Mouse (Mus musculus): Measurements from ENCODE around the gene Hp1bp3. TPM values are rescaled to one million over a fixed set of nuclear protein-coding genes. Genes with fewer than 3 reads are reported as not detected.

The Hp1bp3 gene
- polyA plus RNA-seq, 1 experiment from 2014 or later, result 154 TPM

GRCm38 (mm10) chr4:138217441-138217840, 1.3 kb downstream of the Hp1bp3 start:
- Histone ChIP-seq H3K4me2 (ENCODE audit: low read length) (peak overlapping the region; percentile 63), H3K27me3 (replicated peaks; ENCODE audit: control insufficient read depth, insufficient read depth, low read length) (no peaks in the 10 kb centered on the region), H3K9ac (ENCODE audit: low read length) (peak overlapping the region; percentile 98), H3K9me3 (ENCODE audit: control insufficient read depth, low read length) (no peaks in the 10 kb centered on the region), H3K4me3 (ENCODE audit: low read depth, low read length) (peak overlapping the region; percentile 98), H3K4me1 (replicated peaks; ENCODE audit: control insufficient read depth, insufficient read depth, low read length) (peaks cover 25% of the 10 kb centered on the region), H3K27ac (ENCODE audit: low read depth) (peak overlapping the region; percentile 99), H3K36me3 (ENCODE audit: control insufficient read depth, insufficient read depth, low read length) (peaks cover 7% of the 10 kb centered on the region)
- peak; percentile 6; the same call in 1 of the 2 replicates for ATAC-seq (replicated peaks; ENCODE audit: low FRiP score, low TSS enrichment, low read depth)
- under 1% methylated on average over 35 of the region's 36 CpGs for WGBS
- DNase-seq (ENCODE audit: low spot score), result peak; percentile 68

- Histone ChIP-seq H3K4me1 (replicated peaks; ENCODE audit: control insufficient read depth, insufficient read depth, low read length) (peaks cover 25% of the 10 kb centered on the region), H3K27me3 (replicated peaks; ENCODE audit: control insufficient read depth, insufficient read depth, low read length) (no peaks in the 10 kb centered on the region), H3K36me3 (ENCODE audit: control insufficient read depth, insufficient read depth, low read length) (peaks cover 13% of the 10 kb centered on the region), H3K9ac (ENCODE audit: low read length) (peak overlapping the region; percentile 98), H3K4me2 (ENCODE audit: low read length) (peak overlapping the region; percentile 63), H3K9me3 (ENCODE audit: control insufficient read depth, low read length) (no peaks in the 10 kb centered on the region), H3K27ac (ENCODE audit: low read depth) (no peak overlapping the region), H3K4me3 (ENCODE audit: low read depth, low read length) (peak overlapping the region; percentile 98)
- ATAC-seq (replicated peaks; ENCODE audit: low FRiP score, low TSS enrichment, low read depth) (no peak), DNase-seq (ENCODE audit: low spot score) (no peak)
- 73% methylated on average over 11 of the region's 11 CpGs for WGBS
Measured at GRCm38 (mm10) chr4:138217951-138218685, 2.0 kb downstream of the Hp1bp3 start.

GRCm38 (mm10) chr4:138219331-138219730, 3.2 kb downstream of the Hp1bp3 start:
- Histone ChIP-seq H3K36me3 (ENCODE audit: control insufficient read depth, insufficient read depth, low read length) (peaks cover 25% of the 10 kb centered on the region), H3K27me3 (replicated peaks; ENCODE audit: control insufficient read depth, insufficient read depth, low read length) (no peaks in the 10 kb centered on the region), H3K4me2 (ENCODE audit: low read length) (no peak overlapping the region), H3K4me1 (replicated peaks; ENCODE audit: control insufficient read depth, insufficient read depth, low read length) (peaks cover 25% of the 10 kb centered on the region), H3K4me3 (ENCODE audit: low read depth, low read length) (no peak overlapping the region), H3K9ac (ENCODE audit: low read length) (no peak overlapping the region), H3K27ac (ENCODE audit: low read depth) (no peak overlapping the region), H3K9me3 (ENCODE audit: control insufficient read depth, low read length) (no peaks in the 10 kb centered on the region)
- ATAC-seq (replicated peaks; ENCODE audit: low FRiP score, low TSS enrichment, low read depth), result no peak
- no peak for DNase-seq (ENCODE audit: low spot score)
- WGBS, result 83% methylated on average over 5 of the region's 5 CpGs

GRCm38 (mm10) chr4:138220761-138221160, 4.7 kb downstream of the Hp1bp3 start:
- ATAC-seq (replicated peaks; ENCODE audit: low FRiP score, low TSS enrichment, low read depth) (no peak), DNase-seq (ENCODE audit: low spot score) (no peak)
- Histone ChIP-seq H3K4me3 (ENCODE audit: low read depth, low read length) (no peak overlapping the region), H3K36me3 (ENCODE audit: control insufficient read depth, insufficient read depth, low read length) (peaks cover 40% of the 10 kb centered on the region), H3K9ac (ENCODE audit: low read length) (no peak overlapping the region), H3K4me1 (replicated peaks; ENCODE audit: control insufficient read depth, insufficient read depth, low read length) (peaks cover 21% of the 10 kb centered on the region), H3K9me3 (ENCODE audit: control insufficient read depth, low read length) (no peaks in the 10 kb centered on the region), H3K4me2 (ENCODE audit: low read length) (no peak overlapping the region), H3K27me3 (replicated peaks; ENCODE audit: control insufficient read depth, insufficient read depth, low read length) (no peaks in the 10 kb centered on the region), H3K27ac (ENCODE audit: low read depth) (no peak overlapping the region)
- 76% methylated on average over 7 of the region's 7 CpGs for WGBS

GRCm38 (mm10) chr4:138221406-138221805, 5.3 kb downstream of the Hp1bp3 start:
- Histone ChIP-seq H3K9ac (ENCODE audit: low read length) (no peak overlapping the region), H3K4me2 (ENCODE audit: low read length) (no peak overlapping the region), H3K27ac (ENCODE audit: low read depth) (no peak overlapping the region), H3K36me3 (ENCODE audit: control insufficient read depth, insufficient read depth, low read length) (peaks cover 46% of the 10 kb centered on the region), H3K4me3 (ENCODE audit: low read depth, low read length) (no peak overlapping the region), H3K27me3 (replicated peaks; ENCODE audit: control insufficient read depth, insufficient read depth, low read length) (no peaks in the 10 kb centered on the region), H3K4me1 (replicated peaks; ENCODE audit: control insufficient read depth, insufficient read depth, low read length) (peaks cover 18% of the 10 kb centered on the region), H3K9me3 (ENCODE audit: control insufficient read depth, low read length) (no peaks in the 10 kb centered on the region)
- DNase-seq (ENCODE audit: low spot score) (no peak), ATAC-seq (replicated peaks; ENCODE audit: low FRiP score, low TSS enrichment, low read depth) (no peak)
- WGBS, result 82% methylated on average over 5 of the region's 5 CpGs

- H3K27me3 ChIP-seq (replicated peaks; ENCODE audit: control insufficient read depth, insufficient read depth, low read length), result no peaks in the 10 kb centered on the region
- WGBS, result 91% methylated on average over 5 of the region's 5 CpGs
- H3K9ac ChIP-seq (ENCODE audit: low read length), result no peak overlapping the region
- H3K9me3 ChIP-seq (ENCODE audit: control insufficient read depth, low read length), result no peaks in the 10 kb centered on the region
- no peak for ATAC-seq (replicated peaks; ENCODE audit: low FRiP score, low TSS enrichment, low read depth)
- peaks cover 56% of the 10 kb centered on the region for H3K36me3 ChIP-seq (ENCODE audit: control insufficient read depth, insufficient read depth, low read length)
- H3K4me2 ChIP-seq (ENCODE audit: low read length), result no peak overlapping the region
- H3K4me3 ChIP-seq (ENCODE audit: low read depth, low read length), result no peak overlapping the region
- no peak for DNase-seq (ENCODE audit: low spot score)
- H3K27ac ChIP-seq (ENCODE audit: low read depth), result no peak overlapping the region
- peaks cover 18% of the 10 kb centered on the region for H3K4me1 ChIP-seq (replicated peaks; ENCODE audit: control insufficient read depth, insufficient read depth, low read length)
Measured at GRCm38 (mm10) chr4:138222396-138222795, 6.3 kb downstream of the Hp1bp3 start.

- DNase-seq (ENCODE audit: low spot score) (no peak), ATAC-seq (replicated peaks; ENCODE audit: low FRiP score, low TSS enrichment, low read depth) (no peak)
- 85% methylated on average over 10 of the region's 10 CpGs for WGBS
- H3K9ac ChIP-seq (ENCODE audit: low read length), result no peak overlapping the region
- no peaks in the 10 kb centered on the region for H3K9me3 ChIP-seq (ENCODE audit: control insufficient read depth, low read length)
- H3K4me1 ChIP-seq (replicated peaks; ENCODE audit: control insufficient read depth, insufficient read depth, low read length), result peaks cover 10% of the 10 kb centered on the region
- H3K36me3 ChIP-seq (ENCODE audit: control insufficient read depth, insufficient read depth, low read length), result peaks cover 68% of the 10 kb centered on the region
- no peak overlapping the region for H3K27ac ChIP-seq (ENCODE audit: low read depth)
- no peak overlapping the region for H3K4me3 ChIP-seq (ENCODE audit: low read depth, low read length)
- no peaks in the 10 kb centered on the region for H3K27me3 ChIP-seq (replicated peaks; ENCODE audit: control insufficient read depth, insufficient read depth, low read length)
- no peak overlapping the region for H3K4me2 ChIP-seq (ENCODE audit: low read length)
Measured at GRCm38 (mm10) chr4:138223623-138224022, 7.5 kb downstream of the Hp1bp3 start.

GRCm38 (mm10) chr4:138246756-138247665, 30.9 kb downstream of the Hp1bp3 start:
- no peaks in the 10 kb centered on the region for H3K9me3 ChIP-seq (ENCODE audit: control insufficient read depth, low read length)
- H3K4me3 ChIP-seq (ENCODE audit: low read depth, low read length), result no peak overlapping the region
- no peak for DNase-seq (ENCODE audit: low spot score)
- H3K9ac ChIP-seq (ENCODE audit: low read length), result no peak overlapping the region
- WGBS, result 64% methylated on average over 27 of the region's 27 CpGs
- no peak overlapping the region for H3K4me2 ChIP-seq (ENCODE audit: low read length)
- H3K27me3 ChIP-seq (replicated peaks; ENCODE audit: control insufficient read depth, insufficient read depth, low read length), result peaks cover 14% of the 10 kb centered on the region; the same call in 1 of the 2 replicates
- H3K4me1 ChIP-seq (replicated peaks; ENCODE audit: control insufficient read depth, insufficient read depth, low read length), result peaks cover 19% of the 10 kb centered on the region
- ATAC-seq (replicated peaks; ENCODE audit: low FRiP score, low TSS enrichment, low read depth), result no peak
- H3K27ac ChIP-seq (ENCODE audit: low read depth), result no peak overlapping the region
- H3K36me3 ChIP-seq (ENCODE audit: control insufficient read depth, insufficient read depth, low read length), result peaks cover 44% of the 10 kb centered on the region

Measured in intestine, embryonic 14.5 days (tissue).